Mouse (Mus musculus): ENCODE data around the gene Cer1. TPM values are rescaled to one million over a fixed set of nuclear protein-coding genes. Genes with fewer than 3 reads are reported as not detected.

The Cer1 gene
- polyA plus RNA-seq, 1 experiment, result not detected

GRCm38 (mm10) chr4:82890585-82890984 lies 5.6 kb upstream of the Cer1 start:
- no peaks in the 10 kb centered on the region for H3K4me1 ChIP-seq (ENCODE audit: control insufficient read depth, insufficient read depth, low read length)
- no peak overlapping the region for H3K4me3 ChIP-seq (ENCODE audit: insufficient read depth, low read depth, low read length)
- no peak overlapping the region for H3K27ac ChIP-seq (ENCODE audit: insufficient read depth, low read depth, low read length)
- TF ChIP-seq POLR2A (IDR thresholded peaks at IDR 0.05; ENCODE audit: low read depth, low read length) (no peak), CTCF (conservative IDR thresholded peaks at IDR 0.05; ENCODE audit: insufficient read depth, insufficient read length, low read depth, low read length) (no peak)
- no peak for DNase-seq
- H3K36me3 ChIP-seq (ENCODE audit: control insufficient read depth, insufficient read depth, low read length), result no peaks in the 10 kb centered on the region
- 82% methylated on average over 4 of the region's 4 CpGs for WGBS
- H3K27me3 ChIP-seq (replicated peaks; ENCODE audit: control insufficient read depth, insufficient read depth, low read length), result no peaks in the 10 kb centered on the region

DNA sequence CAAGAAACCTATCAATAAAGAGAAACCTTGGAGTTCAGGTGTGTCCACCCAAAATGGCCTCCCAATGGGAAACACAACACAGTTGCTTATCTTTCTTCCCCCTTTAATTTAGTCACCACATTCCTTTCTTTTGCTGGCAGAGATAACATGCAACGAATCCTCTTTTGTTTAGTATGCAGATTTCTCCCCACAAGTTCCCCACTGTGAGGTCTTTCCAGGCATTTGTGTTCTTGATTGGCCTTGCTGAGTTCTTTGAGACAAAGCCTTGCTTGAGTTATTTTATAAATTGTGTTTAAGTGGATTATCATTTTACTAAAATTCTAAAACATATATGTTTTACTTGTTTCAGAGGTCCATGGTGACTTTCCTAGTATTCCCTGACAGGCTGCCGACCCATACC lies 1.2 kb upstream of the Cer1 start:
- Histone ChIP-seq H3K27ac (ENCODE audit: insufficient read depth, low read depth, low read length) (no peak overlapping the region), H3K27me3 (replicated peaks; ENCODE audit: control insufficient read depth, insufficient read depth, low read length) (no peaks in the 10 kb centered on the region), H3K36me3 (ENCODE audit: control insufficient read depth, insufficient read depth, low read length) (no peaks in the 10 kb centered on the region), H3K4me1 (ENCODE audit: control insufficient read depth, insufficient read depth, low read length) (no peaks in the 10 kb centered on the region), H3K4me3 (ENCODE audit: insufficient read depth, low read depth, low read length) (no peak overlapping the region)
- DNase-seq, result no peak
- TF ChIP-seq CTCF (conservative IDR thresholded peaks at IDR 0.05; ENCODE audit: insufficient read depth, insufficient read length, low read depth, low read length), result no peak
- 81% methylated on average over 2 of the region's 2 CpGs for WGBS

DNA sequence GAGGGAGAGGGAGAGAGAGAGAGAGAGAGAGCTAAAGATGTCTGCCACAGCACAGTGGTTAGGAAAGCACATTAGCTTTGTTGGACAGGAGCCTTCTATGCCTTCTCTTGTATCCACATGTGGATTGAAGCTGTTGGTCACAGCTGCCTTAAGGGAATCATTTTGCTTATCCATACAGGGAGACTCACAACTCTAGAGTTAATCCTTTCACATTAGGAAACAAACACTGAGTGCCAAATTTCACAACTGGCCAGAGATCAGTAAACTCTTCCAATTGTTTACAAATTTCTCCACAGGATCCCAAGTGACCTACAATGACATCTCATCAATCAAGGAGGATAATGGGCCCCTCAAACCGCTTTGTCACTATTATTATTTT lies 576 bp upstream of the Cer1 start:
- WGBS, result 53% methylated on average over 1 of the region's 1 CpGs
- TF ChIP-seq POLR2A (IDR thresholded peaks at IDR 0.05; ENCODE audit: low read depth, low read length) (no peak), CTCF (conservative IDR thresholded peaks at IDR 0.05; ENCODE audit: insufficient read depth, insufficient read length, low read depth, low read length) (no peak)
- no peak for DNase-seq
- H3K4me3 ChIP-seq (ENCODE audit: insufficient read depth, low read depth, low read length), result no peak overlapping the region
- no peak overlapping the region for H3K27ac ChIP-seq (ENCODE audit: insufficient read depth, low read depth, low read length)
- no peaks in the 10 kb centered on the region for H3K36me3 ChIP-seq (ENCODE audit: control insufficient read depth, insufficient read depth, low read length)
- no peaks in the 10 kb centered on the region for H3K27me3 ChIP-seq (replicated peaks; ENCODE audit: control insufficient read depth, insufficient read depth, low read length)
- H3K4me1 ChIP-seq (ENCODE audit: control insufficient read depth, insufficient read depth, low read length), result no peaks in the 10 kb centered on the region

- DNase-seq, result no peak
- Histone ChIP-seq H3K4me1 (ENCODE audit: control insufficient read depth, insufficient read depth, low read length) (no peaks in the 10 kb centered on the region), H3K4me3 (ENCODE audit: insufficient read depth, low read depth, low read length) (no peak overlapping the region), H3K27ac (ENCODE audit: insufficient read depth, low read depth, low read length) (no peak overlapping the region), H3K27me3 (replicated peaks; ENCODE audit: control insufficient read depth, insufficient read depth, low read length) (no peaks in the 10 kb centered on the region), H3K36me3 (ENCODE audit: control insufficient read depth, insufficient read depth, low read length) (no peaks in the 10 kb centered on the region)
- WGBS, result 86% methylated on average over 9 of the region's 9 CpGs
- 0 out of 2 replicates have a peak, but pooled peaks have one; percentile 5 for TF ChIP-seq CTCF (conservative IDR thresholded peaks at IDR 0.05; ENCODE audit: insufficient read depth, insufficient read length, low read depth, low read length)
- no peak for TF ChIP-seq POLR2A (IDR thresholded peaks at IDR 0.05; ENCODE audit: low read depth, low read length)
Measured at GRCm38 (mm10) chr4:82882500-82882899, 2.4 kb downstream of the Cer1 start.

GRCm38 (mm10) chr4:82881366-82881765 lies 3.6 kb downstream of the Cer1 start:
- H3K27ac ChIP-seq (ENCODE audit: insufficient read depth, low read depth, low read length), result no peak overlapping the region
- DNase-seq, result no peak
- H3K4me1 ChIP-seq (ENCODE audit: control insufficient read depth, insufficient read depth, low read length), result no peaks in the 10 kb centered on the region
- no peaks in the 10 kb centered on the region for H3K27me3 ChIP-seq (replicated peaks; ENCODE audit: control insufficient read depth, insufficient read depth, low read length)
- 81% methylated on average over 3 of the region's 3 CpGs for WGBS
- H3K4me3 ChIP-seq (ENCODE audit: insufficient read depth, low read depth, low read length), result no peak overlapping the region
- TF ChIP-seq CTCF (conservative IDR thresholded peaks at IDR 0.05; ENCODE audit: insufficient read depth, insufficient read length, low read depth, low read length) (no peak), POLR2A (IDR thresholded peaks at IDR 0.05; ENCODE audit: low read depth, low read length) (no peak)
- H3K36me3 ChIP-seq (ENCODE audit: control insufficient read depth, insufficient read depth, low read length), result no peaks in the 10 kb centered on the region

GRCm38 (mm10) chr4:82880243-82880642 lies 4.7 kb downstream of the Cer1 start:
- DNase-seq, result no peak
- TF ChIP-seq POLR2A (IDR thresholded peaks at IDR 0.05; ENCODE audit: low read depth, low read length), result no peak
- TF ChIP-seq CTCF (conservative IDR thresholded peaks at IDR 0.05; ENCODE audit: insufficient read depth, insufficient read length, low read depth, low read length), result no peak
- WGBS, result 82% methylated on average over 2 of the region's 2 CpGs
- no peaks in the 10 kb centered on the region for H3K27me3 ChIP-seq (replicated peaks; ENCODE audit: control insufficient read depth, insufficient read depth, low read length)
- H3K4me3 ChIP-seq (ENCODE audit: insufficient read depth, low read depth, low read length), result no peak overlapping the region
- H3K4me1 ChIP-seq (ENCODE audit: control insufficient read depth, insufficient read depth, low read length), result no peaks in the 10 kb centered on the region
- no peak overlapping the region for H3K27ac ChIP-seq (ENCODE audit: insufficient read depth, low read depth, low read length)
- H3K36me3 ChIP-seq (ENCODE audit: control insufficient read depth, insufficient read depth, low read length), result no peaks in the 10 kb centered on the region

DNA sequence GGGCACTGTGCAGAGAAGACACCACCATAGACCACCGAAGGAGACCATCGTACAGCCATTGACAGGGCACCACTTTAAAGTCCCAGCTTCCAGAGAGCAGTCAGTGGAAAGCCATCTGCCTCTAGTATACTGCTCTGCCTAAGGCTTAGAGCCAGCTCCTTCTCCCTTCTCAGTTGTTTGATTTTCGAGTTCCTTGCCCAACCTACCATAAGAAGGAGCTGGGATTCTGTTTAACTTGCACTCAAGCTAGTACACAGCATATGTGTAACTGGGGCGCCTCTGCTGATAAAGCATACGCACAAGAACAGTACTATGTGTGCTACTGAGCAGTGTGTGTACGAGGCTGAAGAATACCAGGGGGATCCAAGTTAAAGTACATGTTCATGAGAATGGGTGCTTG lies 5.8 kb downstream of the Cer1 start:
- TF ChIP-seq POLR2A (IDR thresholded peaks at IDR 0.05; ENCODE audit: low read depth, low read length) (no peak), CTCF (conservative IDR thresholded peaks at IDR 0.05; ENCODE audit: insufficient read depth, insufficient read length, low read depth, low read length) (no peak)
- 87% methylated on average over 6 of the region's 6 CpGs for WGBS
- Histone ChIP-seq H3K4me1 (ENCODE audit: control insufficient read depth, insufficient read depth, low read length) (no peaks in the 10 kb centered on the region), H3K27me3 (replicated peaks; ENCODE audit: control insufficient read depth, insufficient read depth, low read length) (no peaks in the 10 kb centered on the region), H3K4me3 (ENCODE audit: insufficient read depth, low read depth, low read length) (no peak overlapping the region), H3K36me3 (ENCODE audit: control insufficient read depth, insufficient read depth, low read length) (no peaks in the 10 kb centered on the region), H3K27ac (ENCODE audit: insufficient read depth, low read depth, low read length) (no peak overlapping the region)
- no peak for DNase-seq

DNA sequence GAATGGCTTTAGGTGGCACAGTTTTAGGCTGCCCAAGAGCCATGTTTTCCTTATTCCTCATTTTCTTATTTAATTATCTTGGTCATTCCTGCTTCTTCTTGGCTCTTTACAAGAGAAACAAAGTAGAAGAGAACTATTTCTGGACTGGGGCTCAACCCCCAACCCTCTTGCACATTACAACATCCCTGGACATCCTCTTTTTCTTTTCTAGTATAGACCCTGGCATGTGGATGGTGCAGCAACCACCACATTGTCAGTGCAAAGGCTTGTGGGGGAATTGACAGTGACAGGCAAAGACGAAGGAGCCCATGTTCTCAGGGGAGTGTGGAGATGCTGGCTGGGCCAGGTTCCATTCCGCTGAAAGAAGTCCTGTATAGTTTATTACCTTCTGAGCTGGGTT lies 8.3 kb downstream of the Cer1 start:
- WGBS, result 98% methylated on average over 2 of the region's 2 CpGs
- no peak for TF ChIP-seq POLR2A (IDR thresholded peaks at IDR 0.05; ENCODE audit: low read depth, low read length)
- TF ChIP-seq CTCF (conservative IDR thresholded peaks at IDR 0.05; ENCODE audit: insufficient read depth, insufficient read length, low read depth, low read length), result no peak

More for the DNA sequence above, 8.3 kb downstream of the Cer1 start:
- H3K4me3 ChIP-seq (ENCODE audit: insufficient read depth, low read depth, low read length), result no peak overlapping the region
- no peak for DNase-seq
- H3K4me1 ChIP-seq (ENCODE audit: control insufficient read depth, insufficient read depth, low read length), result no peaks in the 10 kb centered on the region
- no peaks in the 10 kb centered on the region for H3K27me3 ChIP-seq (replicated peaks; ENCODE audit: control insufficient read depth, insufficient read depth, low read length)
- no peaks in the 10 kb centered on the region for H3K36me3 ChIP-seq (ENCODE audit: control insufficient read depth, insufficient read depth, low read length)
- no peak overlapping the region for H3K27ac ChIP-seq (ENCODE audit: insufficient read depth, low read depth, low read length)
